Mouse (Mus musculus) testis, adult 2 months (tissue): ENCODE results near the gene Zmynd10.

Experiments used
- CTCF ChIP-seq: fragments of 200-500 bp; IDR thresholded peaks from 2 replicates; pipeline ENCODE4 v1.5.1; 2012; ENCODE audit warnings: low read depth, mild to moderate bottlenecking, inconsistent platforms, low read length, moderate library complexity; ENCODE audit not compliant: control insufficient read depth, insufficient read depth, insufficient replicate concordance
- POLR2A ChIP-seq: fragments of 200-500 bp; IDR thresholded peaks from 2 replicates; pipeline ENCODE4 v1.6.1; 2012; ENCODE audit warnings: low read depth, mild to moderate bottlenecking, inconsistent platforms, low read length, moderate library complexity; ENCODE audit not compliant: control insufficient read depth

- TF ChIP-seq POLR2A (peak; percentile 79), CTCF (no peak)
These were observed 16.0 kb downstream of the Zmynd10 start, which contains the start of gene Tusc2 for GRCm38 (mm10) chr9:107563029-107563581.
